Mouse (Mus musculus): ENCODE data around the gene Trpm2. TPM values are rescaled to one million over a fixed set of nuclear protein-coding genes. Genes with fewer than 3 reads are reported as not detected.

Gene Trpm2
- polyA plus RNA-seq, 1 experiment from 2014 or later: 0.43 TPM

GRCm38 (mm10) chr10:77916636-77917335 lies 53.6 kb downstream of the Trpm2 start:
- H3K9me3 ChIP-seq: no peaks in the 10 kb centered on the region
- DNase-seq (ENCODE audit: low spot score): no peak
- H3K36me3 ChIP-seq: no peaks in the 10 kb centered on the region
- 62% methylated on average over 8 of the region's 8 CpGs for WGBS
- no peaks in the 10 kb centered on the region for H3K27me3 ChIP-seq (ENCODE audit: insufficient read depth, poor library complexity, severe bottlenecking)
- no peak overlapping the region for H3K4me3 ChIP-seq
- H3K4me1 ChIP-seq: peaks cover 18% of the 10 kb centered on the region
- H3K27ac ChIP-seq: no peak overlapping the region

GRCm38 (mm10) chr10:77913292-77913691 lies 57.1 kb downstream of the Trpm2 start:
- DNase-seq (ENCODE audit: low spot score): no peak
- H3K27me3 ChIP-seq (ENCODE audit: insufficient read depth, poor library complexity, severe bottlenecking): 0 out of 2 replicates have a peak, but pooled peaks cover 6% of the 10 kb centered on the region
- H3K4me1 ChIP-seq: peaks cover 18% of the 10 kb centered on the region
- 63% methylated on average over 4 of the region's 4 CpGs for WGBS
- H3K27ac ChIP-seq: peak overlapping the region; percentile 43; the same call in 1 of the 2 replicates
- H3K4me3 ChIP-seq: no peak overlapping the region
- H3K36me3 ChIP-seq: no peaks in the 10 kb centered on the region
- no peaks in the 10 kb centered on the region for H3K9me3 ChIP-seq

- Histone ChIP-seq H3K27me3 (ENCODE audit: insufficient read depth, poor library complexity, severe bottlenecking) (0 out of 2 replicates have a peak, but pooled peaks cover 6% of the 10 kb centered on the region), H3K27ac (peak overlapping the region; percentile 43; the same call in 1 of the 2 replicates), H3K4me1 (peaks cover 18% of the 10 kb centered on the region), H3K36me3 (no peaks in the 10 kb centered on the region), H3K9me3 (no peaks in the 10 kb centered on the region), H3K4me3 (no peak overlapping the region)
- no peak for DNase-seq (ENCODE audit: low spot score)
- WGBS: 31% methylated on average over 7 of the region's 7 CpGs
Measured at GRCm38 (mm10) chr10:77912605-77913004, 57.8 kb downstream of the Trpm2 start.

- H3K4me1 ChIP-seq: peaks cover 23% of the 10 kb centered on the region
- DNase-seq (ENCODE audit: low spot score): peak; percentile 92
- peaks cover 22% of the 10 kb centered on the region for H3K27me3 ChIP-seq (ENCODE audit: insufficient read depth, poor library complexity, severe bottlenecking)
- peak overlapping the region; percentile 85; the same call in 1 of the 2 replicates for H3K27ac ChIP-seq
- 0 out of 2 replicates have a peak, but pooled peaks cover 3% of the 10 kb centered on the region for H3K36me3 ChIP-seq
- no peaks in the 10 kb centered on the region; the same call in 1 of the 2 replicates for H3K9me3 ChIP-seq
- 7% methylated on average over 35 of the region's 35 CpGs for WGBS
- H3K4me3 ChIP-seq: peak overlapping the region; percentile 77
Measured at GRCm38 (mm10) chr10:77902894-77903715, 67.3 kb downstream of the Trpm2 start.

GRCm38 (mm10) chr10:77902211-77902893 lies 68.0 kb downstream of the Trpm2 start, which contains the start of gene Lrrc3:
TSS of gene Lrrc3 (minus strand) at chr10:77902536.
- H3K27me3 ChIP-seq (ENCODE audit: insufficient read depth, poor library complexity, severe bottlenecking): peaks cover 22% of the 10 kb centered on the region
- peak within 1 kb of the TSS; percentile 85 for H3K27ac ChIP-seq
- peak within 1 kb of the TSS; percentile 77 for H3K4me3 ChIP-seq
- H3K36me3 ChIP-seq: 0 out of 2 replicates have a peak, but pooled peaks cover 3% of the 10 kb centered on the region
- WGBS: 1% methylated on average over 43 of the region's 46 CpGs
- DNase-seq (ENCODE audit: low spot score): peak; percentile 92
- peaks cover 23% of the 10 kb centered on the region for H3K4me1 ChIP-seq
- H3K9me3 ChIP-seq: no peaks in the 10 kb centered on the region; the same call in 1 of the 2 replicates

GRCm38 (mm10) chr10:77901871-77902210 lies 68.5 kb downstream of the Trpm2 start:
- WGBS: 3% methylated on average over 14 of the region's 14 CpGs
- 0 out of 2 replicates have a peak, but pooled peaks cover 3% of the 10 kb centered on the region for H3K36me3 ChIP-seq
- H3K9me3 ChIP-seq: no peaks in the 10 kb centered on the region; the same call in 1 of the 2 replicates
- peak overlapping the region; percentile 85 for H3K27ac ChIP-seq
- DNase-seq (ENCODE audit: low spot score): no peak
- peaks cover 22% of the 10 kb centered on the region for H3K27me3 ChIP-seq (ENCODE audit: insufficient read depth, poor library complexity, severe bottlenecking)
- H3K4me1 ChIP-seq: peaks cover 23% of the 10 kb centered on the region
- H3K4me3 ChIP-seq: peak overlapping the region; percentile 77

GRCm38 (mm10) chr10:77900903-77901818 lies 69.2 kb downstream of the Trpm2 start:
- no peak for DNase-seq (ENCODE audit: low spot score)
- WGBS: 81% methylated on average over 27 of the region's 27 CpGs
- Histone ChIP-seq H3K4me1 (peaks cover 30% of the 10 kb centered on the region), H3K36me3 (0 out of 2 replicates have a peak, but pooled peaks cover 3% of the 10 kb centered on the region), H3K4me3 (peak overlapping the region; percentile 77), H3K27me3 (ENCODE audit: insufficient read depth, poor library complexity, severe bottlenecking) (peaks cover 22% of the 10 kb centered on the region), H3K27ac (no peak overlapping the region), H3K9me3 (no peaks in the 10 kb centered on the region; the same call in 1 of the 2 replicates)

GRCm38 (mm10) chr10:77900126-77900525 lies 70.2 kb downstream of the Trpm2 start:
- Histone ChIP-seq H3K36me3 (0 out of 2 replicates have a peak, but pooled peaks cover 3% of the 10 kb centered on the region), H3K27ac (no peak overlapping the region), H3K9me3 (no peaks in the 10 kb centered on the region), H3K4me3 (no peak overlapping the region), H3K4me1 (peaks cover 40% of the 10 kb centered on the region), H3K27me3 (ENCODE audit: insufficient read depth, poor library complexity, severe bottlenecking) (peaks cover 22% of the 10 kb centered on the region)
- DNase-seq (ENCODE audit: low spot score): no peak
- WGBS: 85% methylated on average over 7 of the region's 7 CpGs

- 33% methylated on average over 5 of the region's 5 CpGs for WGBS
- Histone ChIP-seq H3K36me3 (no peaks in the 10 kb centered on the region), H3K27me3 (ENCODE audit: insufficient read depth, poor library complexity, severe bottlenecking) (peaks cover 7% of the 10 kb centered on the region), H3K27ac (0 out of 2 replicates have a peak overlapping the region, but pooled peaks have one; percentile 31), H3K4me3 (no peak overlapping the region), H3K4me1 (peaks cover 20% of the 10 kb centered on the region; the same call in 1 of the 2 replicates), H3K9me3 (no peaks in the 10 kb centered on the region)
- peak; percentile 82 for DNase-seq (ENCODE audit: low spot score)
Measured at GRCm38 (mm10) chr10:77895562-77895961, 74.8 kb downstream of the Trpm2 start.

- Histone ChIP-seq H3K4me3 (no peak overlapping the region), H3K27ac (no peak overlapping the region), H3K36me3 (no peaks in the 10 kb centered on the region), H3K4me1 (peaks cover 12% of the 10 kb centered on the region; the same call in 1 of the 2 replicates), H3K9me3 (peaks cover 5% of the 10 kb centered on the region), H3K27me3 (ENCODE audit: insufficient read depth, poor library complexity, severe bottlenecking) (peaks cover 12% of the 10 kb centered on the region; the same call in 1 of the 2 replicates)
- no peak for DNase-seq (ENCODE audit: low spot score)
- WGBS: 81% methylated on average over 8 of the region's 8 CpGs
Measured at GRCm38 (mm10) chr10:77890987-77891565, 79.3 kb downstream of the Trpm2 start.

GRCm38 (mm10) chr10:77886007-77886747 lies 84.2 kb downstream of the Trpm2 start:
- H3K27ac ChIP-seq: no peak overlapping the region
- H3K9me3 ChIP-seq: peaks cover 5% of the 10 kb centered on the region
- no peak for DNase-seq (ENCODE audit: low spot score)
- H3K27me3 ChIP-seq (ENCODE audit: insufficient read depth, poor library complexity, severe bottlenecking): peaks cover 14% of the 10 kb centered on the region; the same call in 1 of the 2 replicates
- no peaks in the 10 kb centered on the region for H3K4me1 ChIP-seq
- no peak overlapping the region for H3K4me3 ChIP-seq
- H3K36me3 ChIP-seq: no peaks in the 10 kb centered on the region
- WGBS: 44% methylated on average over 12 of the region's 12 CpGs
